Mouse (Mus musculus): ENCODE measurements around the gene Ifitm10.
"Not testable (repeated sequence)": the region's sequence is repeated elsewhere in the genome, so short reads cannot be mapped to it uniquely, and the experiment has no call there.

Gene Ifitm10

GRCm38 (mm10) chr7:142321637-142322306, 51.8 kb downstream of the Ifitm10 start:
- not testable (repeated sequence) for DNase-seq (ENCODE audit: low read depth)

- DNase-seq (ENCODE audit: low read depth) = no peak
These were observed 52.6 kb downstream of the Ifitm10 start for GRCm38 (mm10) chr7:142320906-142321305.

GRCm38 (mm10) chr7:142319124-142319523, 54.4 kb downstream of the Ifitm10 start:
- no peak for DNase-seq (ENCODE audit: low read depth)

- DNase-seq (ENCODE audit: low read depth) = no peak
These were observed 56.3 kb downstream of the Ifitm10 start for GRCm38 (mm10) chr7:142317216-142317615.

GRCm38 (mm10) chr7:142316558-142316957, 57.0 kb downstream of the Ifitm10 start:
- DNase-seq (ENCODE audit: low read depth) = peak; percentile 52

- no peak for DNase-seq (ENCODE audit: low read depth)
These were observed 58.8 kb downstream of the Ifitm10 start for GRCm38 (mm10) chr7:142314600-142315285.

- DNase-seq (ENCODE audit: low read depth) = not testable (repeated sequence)
These were observed 69.6 kb downstream of the Ifitm10 start for GRCm38 (mm10) chr7:142303929-142304328.

- DNase-seq (ENCODE audit: low read depth) = no peak
These were observed 70.3 kb downstream of the Ifitm10 start, which contains the start of gene Krtap5-4 for GRCm38 (mm10) chr7:142303249-142303648. Krtap5-4 (plus strand) TSS chr7:142303549.

- not testable (repeated sequence) for DNase-seq (ENCODE audit: low read depth)
These were observed 76.5 kb downstream of the Ifitm10 start, which contains the start of gene Krtap5-1 for GRCm38 (mm10) chr7:142297018-142297417. Krtap5-1 (minus strand) TSS chr7:142297118.

- not testable (repeated sequence) for DNase-seq (ENCODE audit: low read depth)
These were observed 77.4 kb downstream of the Ifitm10 start for GRCm38 (mm10) chr7:142296108-142296507.

- DNase-seq (ENCODE audit: low read depth) = no peak
These were observed 78.1 kb downstream of the Ifitm10 start for GRCm38 (mm10) chr7:142295418-142295817.

- peak; percentile 6 for DNase-seq (ENCODE audit: low read depth)
These were observed 79.7 kb downstream of the Ifitm10 start for GRCm38 (mm10) chr7:142293851-142294250.

- not testable (repeated sequence) for DNase-seq (ENCODE audit: low read depth)
These were observed 87.5 kb downstream of the Ifitm10 start for GRCm38 (mm10) chr7:142285910-142286612.

- DNase-seq (ENCODE audit: low read depth) = peak; percentile 62
These were observed 88.3 kb downstream of the Ifitm10 start for GRCm38 (mm10) chr7:142285130-142285835.

GRCm38 (mm10) chr7:142284615-142285080, 88.9 kb downstream of the Ifitm10 start:
- DNase-seq (ENCODE audit: low read depth) = peak; percentile 89

- peak; percentile 70 for DNase-seq (ENCODE audit: low read depth)
These were observed 89.4 kb downstream of the Ifitm10 start for GRCm38 (mm10) chr7:142284023-142284591.

- not testable (repeated sequence) for DNase-seq (ENCODE audit: low read depth)
These were observed 90.7 kb downstream of the Ifitm10 start for GRCm38 (mm10) chr7:142282847-142283246.

GRCm38 (mm10) chr7:142279291-142279690, 94.3 kb downstream of the Ifitm10 start:
- DNase-seq (ENCODE audit: low read depth) = peak; percentile 9

GRCm38 (mm10) chr7:142278183-142278582, 95.4 kb downstream of the Ifitm10 start:
- DNase-seq (ENCODE audit: low read depth) = peak; percentile 44
